Mouse (Mus musculus) midbrain, embryonic 16.5 days (tissue): ENCODE measurements at regions not wholly inside any gene's neighbourhood (a gene's known extent, or its start where the extent isn't known, plus 50 kb on each side); places are given as distances from the start of the nearest gene placed in this dataset.

ENCODE experiments used
- ATAC-seq: fragments of 200-750 bp; cut with Nextera tagmentation; 2 replicates; pipeline ENCODE4 v1.8.0; 2017; ENCODE audit warnings: moderate TSS enrichment
- H3K27ac ChIP-seq: fragments of 300-500 bp; sonication (generic); 2 replicates; pipeline ENCODE4 v1.5.1; 2014; ENCODE audit warnings: mild to moderate bottlenecking, low read length, mixed read lengths
- H3K27me3 ChIP-seq: fragments of 300-500 bp; sonication (generic); 2 replicates; pipeline ENCODE4 v1.6.1; 2014; ENCODE audit warnings: low read depth, low read length, mixed read lengths; ENCODE audit not compliant: control insufficient read depth, insufficient read depth
- H3K36me3 ChIP-seq: fragments of 300-500 bp; sonication (generic); 2 replicates; pipeline ENCODE4 v1.6.1; 2014; ENCODE audit warnings: mild to moderate bottlenecking, low read length, moderate library complexity, mixed read lengths; ENCODE audit not compliant: control insufficient read depth, insufficient read depth
- H3K4me1 ChIP-seq: fragments of 300-500 bp; sonication (generic); 2 replicates; pipeline ENCODE4 v1.6.1; 2014; ENCODE audit warnings: mild to moderate bottlenecking, low read length, mixed read lengths; ENCODE audit not compliant: control insufficient read depth, insufficient read depth
- H3K4me2 ChIP-seq: fragments of 300-500 bp; sonication (generic); 2 replicates; pipeline ENCODE4 v1.6.1; 2014; ENCODE audit warnings: mild to moderate bottlenecking, low read length, mixed read lengths
- H3K4me3 ChIP-seq: fragments of 300-500 bp; sonication (generic); 2 replicates; pipeline ENCODE4 v1.5.1; 2014; ENCODE audit warnings: low read depth, mild to moderate bottlenecking, low read length, moderate library complexity, mixed read lengths
- H3K9ac ChIP-seq: fragments of 300-500 bp; sonication (generic); 2 replicates; pipeline ENCODE4 v1.6.1; 2014; ENCODE audit warnings: low read depth, low read length, mixed read lengths
- H3K9me3 ChIP-seq: fragments of 300-500 bp; sonication (generic); replicated peaks from 2 replicates; pipeline ENCODE4 v1.6.1; 2014; ENCODE audit warnings: mild to moderate bottlenecking, low read length, mixed read lengths; ENCODE audit not compliant: control insufficient read depth, poor library complexity, severe bottlenecking
- WGBS: fragments of 180-500 bp; shearing (Covaris S2); extraction: QIAGEN DNeasy Blood & Tissue Kit; methylation state at CpG from one replicate; pipeline ENCODE4 v1.1.7; 2014; 5-methylcytosine and 5-hydroxymethylcytosine counted together

DNA sequence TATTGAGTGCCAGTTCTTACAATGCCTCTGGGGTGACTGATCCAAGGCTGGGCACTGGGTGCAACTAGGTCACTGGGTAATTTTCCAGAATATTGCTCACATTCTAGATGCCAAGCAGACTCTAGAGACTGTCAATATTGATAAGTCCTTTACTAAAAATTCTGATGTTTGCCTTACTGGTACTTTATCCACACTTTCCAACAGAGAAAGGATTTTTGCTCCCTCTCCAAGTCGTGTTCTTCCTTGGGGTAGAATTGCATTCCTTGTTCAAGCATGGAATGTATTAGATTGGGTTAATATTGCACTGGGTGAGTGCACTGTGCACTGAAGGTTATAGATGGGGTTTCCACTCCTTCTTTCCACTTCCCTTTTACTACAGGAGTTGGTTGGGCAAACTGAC, 1891.0 kb upstream of the Lrrc6 start:
- H3K4me2 ChIP-seq, result no peak overlapping the region
- no peaks in the 10 kb centered on the region for H3K4me1 ChIP-seq
- no peak overlapping the region for H3K27ac ChIP-seq
- no peak overlapping the region for H3K4me3 ChIP-seq
- H3K27me3 ChIP-seq, result no peaks in the 10 kb centered on the region
- no peaks in the 10 kb centered on the region for H3K36me3 ChIP-seq
- 56% methylated on average over 1 of the region's 1 CpGs for WGBS
- no peak overlapping the region for H3K9ac ChIP-seq
- no peaks in the 10 kb centered on the region for H3K9me3 ChIP-seq
- no peak for ATAC-seq

DNA sequence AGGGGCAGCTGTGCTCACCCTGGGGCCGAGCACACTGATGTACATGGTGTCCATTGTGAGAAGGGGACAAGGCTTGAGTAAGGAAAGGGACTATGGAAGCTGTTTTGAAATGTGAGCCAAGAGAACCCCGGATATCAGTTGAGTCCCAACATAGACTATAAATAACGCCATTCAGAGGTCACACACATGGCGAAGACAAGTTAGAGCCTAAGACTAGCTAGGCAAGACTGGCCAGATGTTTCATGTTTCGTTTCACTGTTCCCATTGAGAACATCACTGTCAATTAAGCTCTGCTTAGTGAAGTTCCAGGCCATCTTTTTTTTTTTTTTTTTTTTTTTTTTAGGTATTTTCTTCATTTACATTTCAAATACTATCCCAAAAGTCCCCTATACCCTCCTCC, 1889.1 kb upstream of the Lrrc6 start:
- Histone ChIP-seq H3K9me3 (no peaks in the 10 kb centered on the region), H3K4me2 (no peak overlapping the region), H3K27ac (no peak overlapping the region), H3K4me3 (no peak overlapping the region), H3K27me3 (no peaks in the 10 kb centered on the region), H3K4me1 (no peaks in the 10 kb centered on the region), H3K9ac (no peak overlapping the region), H3K36me3 (no peaks in the 10 kb centered on the region)
- 86% methylated on average over 5 of the region's 5 CpGs for WGBS
- no peak for ATAC-seq

DNA sequence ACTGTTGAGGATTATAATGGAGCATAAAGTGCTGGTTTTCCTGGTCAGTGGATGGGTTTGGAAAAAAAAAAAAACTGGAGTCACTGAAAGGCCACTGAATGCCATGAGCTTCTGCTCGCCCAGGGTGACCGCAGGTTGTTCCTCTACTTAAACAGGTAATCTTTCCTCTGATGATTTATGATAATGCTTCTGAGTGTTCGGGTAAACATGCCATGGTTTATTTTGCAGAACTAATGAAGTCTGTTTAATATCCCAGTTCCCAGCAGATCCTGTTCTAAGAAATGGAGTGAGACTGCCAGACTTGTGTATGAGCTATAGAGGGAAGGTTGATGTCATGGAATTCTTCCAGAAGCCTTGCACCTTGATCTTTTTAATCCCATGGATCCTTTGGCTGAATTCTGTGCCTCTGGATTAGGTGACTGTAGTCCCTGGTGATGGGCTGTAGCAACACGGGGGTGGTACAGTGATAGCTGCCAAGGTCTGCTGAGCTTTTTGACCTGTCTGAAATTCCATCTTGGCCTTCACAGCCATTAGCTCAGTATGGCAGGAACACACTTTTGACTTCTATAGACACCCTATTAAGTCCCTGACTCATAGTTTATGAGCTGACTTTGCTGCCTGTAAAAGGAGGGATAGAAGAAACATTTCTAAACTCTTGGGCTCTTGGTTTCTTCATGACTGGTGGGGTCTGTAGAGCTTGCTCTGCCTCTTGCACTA, 1886.8 kb upstream of the Lrrc6 start:
- H3K36me3 ChIP-seq, result no peaks in the 10 kb centered on the region
- H3K4me1 ChIP-seq, result no peaks in the 10 kb centered on the region
- no peak overlapping the region for H3K9ac ChIP-seq
- 94% methylated on average over 4 of the region's 4 CpGs for WGBS
- H3K27ac ChIP-seq, result no peak overlapping the region
- no peak for ATAC-seq
- no peak overlapping the region for H3K4me3 ChIP-seq
- H3K27me3 ChIP-seq, result no peaks in the 10 kb centered on the region
- H3K9me3 ChIP-seq, result no peaks in the 10 kb centered on the region
- no peak overlapping the region for H3K4me2 ChIP-seq

DNA sequence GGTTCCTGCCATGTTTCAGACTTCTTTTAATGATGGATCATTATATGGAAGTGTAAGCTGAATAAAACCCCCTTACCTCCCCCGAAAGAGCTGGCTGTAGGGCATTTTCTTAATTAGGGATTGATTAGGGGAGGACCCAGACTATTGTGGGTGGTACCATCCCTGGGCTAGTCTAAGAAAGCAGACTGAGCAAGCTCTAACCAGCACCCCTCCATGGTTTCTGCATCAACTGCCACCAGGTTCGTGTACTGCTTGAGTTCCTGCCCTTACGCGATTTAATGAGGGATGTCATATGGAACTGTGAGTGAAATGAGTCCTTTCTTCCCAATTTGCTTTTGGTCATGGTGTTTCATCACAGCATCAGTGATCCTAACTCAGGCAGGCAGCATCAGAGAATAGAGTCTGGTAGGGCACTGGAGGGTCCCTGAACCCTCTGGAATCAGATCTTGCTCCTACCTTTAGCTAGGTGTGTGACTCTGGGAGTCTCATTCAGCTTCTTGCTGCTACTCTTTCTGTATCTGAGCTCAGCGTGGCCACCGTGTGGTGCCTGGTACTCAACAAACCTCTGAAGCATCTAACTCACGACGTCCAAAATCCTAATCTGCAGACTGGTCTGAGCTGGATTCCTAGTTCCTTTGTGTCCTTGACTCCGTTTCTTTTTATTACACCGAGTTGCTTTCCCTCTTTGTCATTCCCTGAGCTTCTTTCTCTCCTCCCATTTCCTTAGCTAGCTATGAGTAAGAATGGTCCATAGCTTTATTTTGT, 1884.0 kb upstream of the Lrrc6 start:
- no peak for ATAC-seq
- H3K9ac ChIP-seq, result no peak overlapping the region

DNA sequence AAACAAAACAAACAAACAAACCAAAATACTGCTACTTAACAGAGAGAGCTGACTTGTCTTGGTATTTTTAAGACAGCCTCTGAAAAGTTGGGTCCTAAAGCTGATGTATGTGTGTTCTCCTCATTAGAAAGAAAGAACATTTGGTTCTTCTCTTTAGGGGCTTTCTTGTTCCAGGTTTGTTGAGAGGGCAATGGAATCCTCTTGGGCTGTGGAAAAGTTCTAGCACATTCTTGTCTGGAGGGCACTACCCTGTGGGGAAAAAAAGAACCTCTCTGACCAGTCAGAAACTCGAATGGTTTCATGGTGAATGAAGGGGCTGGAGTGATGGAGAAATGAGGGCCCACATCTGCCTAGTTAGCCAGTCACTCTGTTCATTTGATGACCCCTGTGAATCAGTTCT, 1874.5 kb upstream of the Lrrc6 start:
- H3K36me3 ChIP-seq, result no peaks in the 10 kb centered on the region
- 59% methylated on average over 1 of the region's 1 CpGs for WGBS
- no peaks in the 10 kb centered on the region for H3K4me1 ChIP-seq
- no peak overlapping the region for H3K27ac ChIP-seq
- no peak overlapping the region for H3K4me3 ChIP-seq
- H3K9me3 ChIP-seq, result no peaks in the 10 kb centered on the region
- no peaks in the 10 kb centered on the region for H3K27me3 ChIP-seq
- no peak overlapping the region for H3K4me2 ChIP-seq
- no peak for ATAC-seq
- H3K9ac ChIP-seq, result no peak overlapping the region

More for the DNA sequence above, 1884.0 kb upstream of the Lrrc6 start:
- no peak overlapping the region for H3K27ac ChIP-seq
- no peak overlapping the region for H3K4me2 ChIP-seq
- 43% methylated on average over 10 of the region's 10 CpGs for WGBS
- H3K4me1 ChIP-seq, result no peaks in the 10 kb centered on the region
- H3K9me3 ChIP-seq, result no peaks in the 10 kb centered on the region
- H3K4me3 ChIP-seq, result no peak overlapping the region
- no peaks in the 10 kb centered on the region for H3K36me3 ChIP-seq
- no peaks in the 10 kb centered on the region for H3K27me3 ChIP-seq

DNA sequence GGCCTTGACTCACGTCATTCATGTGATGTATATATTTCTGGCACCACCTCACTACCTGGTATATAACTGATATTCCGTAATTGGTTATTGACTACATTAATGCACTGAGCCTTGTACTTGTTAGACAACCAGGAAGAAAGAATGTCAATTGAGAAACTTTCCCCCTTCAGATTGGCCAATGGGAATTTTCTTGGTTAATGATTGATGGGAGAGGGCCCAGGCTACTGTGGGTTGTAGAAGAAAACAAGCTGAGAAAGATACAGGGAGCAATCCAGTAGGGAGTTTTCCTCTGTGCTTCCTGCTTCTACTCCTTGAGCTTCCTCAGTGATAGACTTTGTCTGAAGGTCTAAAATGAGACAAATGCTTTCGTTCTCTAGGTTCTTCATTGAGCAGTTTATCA, 1866.1 kb upstream of the Lrrc6 start:
- Histone ChIP-seq H3K4me2 (no peak overlapping the region), H3K27me3 (no peaks in the 10 kb centered on the region), H3K9ac (no peak overlapping the region), H3K4me1 (peaks cover under 1% of the 10 kb centered on the region), H3K9me3 (no peaks in the 10 kb centered on the region), H3K36me3 (no peaks in the 10 kb centered on the region), H3K27ac (no peak overlapping the region), H3K4me3 (no peak overlapping the region)
- 85% methylated on average over 3 of the region's 3 CpGs for WGBS
- no peak for ATAC-seq

DNA sequence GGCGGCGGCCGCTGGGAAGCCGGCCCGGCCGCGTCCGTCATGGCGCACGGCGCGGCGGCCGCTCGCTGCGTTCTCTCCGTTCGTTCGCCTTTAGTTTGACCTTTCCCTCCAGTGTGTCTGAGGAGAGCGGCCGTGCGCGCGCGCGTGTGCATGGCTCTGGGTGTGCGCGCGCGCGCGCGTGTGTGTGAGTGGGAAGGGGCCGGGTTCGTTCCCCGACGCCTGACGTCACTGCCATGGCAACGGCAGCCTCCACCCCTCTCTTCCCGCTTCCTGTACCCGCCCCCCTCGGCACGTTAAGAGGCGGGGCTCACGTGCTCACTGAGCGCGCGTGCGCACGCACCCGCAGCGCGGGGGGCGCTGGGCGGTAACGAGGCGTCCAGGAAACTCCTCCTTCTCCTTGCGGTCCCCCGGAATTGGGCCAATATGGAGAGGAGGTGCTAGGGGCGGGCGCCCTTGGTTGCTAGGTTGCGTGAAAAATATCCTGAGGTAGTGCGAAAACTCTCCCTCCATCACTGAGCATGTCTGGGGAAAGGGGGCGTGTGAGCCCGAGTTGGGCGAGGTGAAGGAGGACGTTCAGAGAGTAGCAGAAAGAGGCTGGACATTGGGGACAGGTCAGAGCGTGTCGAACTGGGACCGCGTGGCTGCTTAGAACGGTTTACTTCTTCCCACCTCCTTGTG, 1862.5 kb upstream of the Lrrc6 start:
- peak overlapping the region; percentile 56 for H3K4me2 ChIP-seq
- H3K4me1 ChIP-seq, result peaks cover 16% of the 10 kb centered on the region
- no peaks in the 10 kb centered on the region for H3K9me3 ChIP-seq
- peak overlapping the region; percentile 83 for H3K9ac ChIP-seq
- no peaks in the 10 kb centered on the region for H3K36me3 ChIP-seq
- peak; percentile 98 for ATAC-seq
- no peaks in the 10 kb centered on the region for H3K27me3 ChIP-seq
- H3K27ac ChIP-seq, result peak overlapping the region; percentile 96
- WGBS, result under 1% methylated on average over 59 of the region's 72 CpGs
- H3K4me3 ChIP-seq, result peak overlapping the region; percentile 92

DNA sequence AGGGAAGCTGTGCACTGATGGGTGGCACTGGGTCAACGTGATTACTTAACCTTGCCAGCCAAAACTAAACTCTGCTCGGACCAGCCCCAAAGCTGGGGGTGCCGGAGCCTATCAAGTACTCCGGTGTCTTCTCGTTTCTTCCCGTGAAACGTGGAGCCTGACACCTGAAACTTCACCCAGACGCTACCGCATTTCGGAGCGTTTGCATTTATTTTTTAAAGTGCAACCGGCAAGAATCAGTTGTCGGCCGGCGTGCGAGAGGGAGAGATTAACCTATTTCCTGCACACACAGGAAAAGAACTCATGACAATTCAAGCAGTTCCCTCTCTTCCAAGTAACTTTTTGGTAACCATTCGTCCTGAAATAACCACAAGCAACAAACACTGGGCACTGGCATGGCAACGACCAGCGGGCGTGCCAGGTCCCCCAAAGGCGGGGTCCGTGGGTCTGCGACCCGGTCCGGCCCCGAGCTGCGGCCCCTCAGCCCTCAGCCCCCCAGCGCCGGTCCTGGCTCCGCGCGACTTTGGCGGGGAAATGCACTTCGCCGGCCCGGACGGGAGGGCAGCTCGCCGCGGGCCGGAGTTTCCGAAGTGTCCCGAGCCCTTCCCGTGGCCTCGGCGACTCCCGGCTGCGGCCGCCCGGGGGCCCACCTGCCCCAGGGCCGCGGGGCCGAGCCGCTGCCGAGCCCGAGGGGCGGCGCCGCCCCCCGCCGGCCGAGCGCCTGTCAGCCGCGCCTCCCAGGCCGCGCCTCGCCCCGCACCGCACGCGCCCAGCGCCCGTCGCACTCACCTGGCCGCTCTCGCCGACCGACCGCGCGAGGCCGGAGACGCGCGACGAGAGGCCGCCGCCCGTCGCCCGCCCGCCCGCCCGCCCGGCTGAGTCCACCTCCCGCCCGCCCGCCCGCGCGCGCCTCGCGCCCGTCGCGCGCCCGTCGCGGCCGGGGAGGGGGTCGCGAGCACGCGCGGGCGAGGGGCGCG, 1861.7 kb upstream of the Lrrc6 start:
- H3K9ac ChIP-seq, result peak overlapping the region; percentile 83
- under 1% methylated on average over 64 of the region's 121 CpGs for WGBS
- H3K36me3 ChIP-seq, result no peaks in the 10 kb centered on the region
- peak; percentile 66 for ATAC-seq
- peak overlapping the region; percentile 92 for H3K4me3 ChIP-seq
- H3K4me2 ChIP-seq, result peak overlapping the region; percentile 91
- no peaks in the 10 kb centered on the region for H3K27me3 ChIP-seq
- H3K4me1 ChIP-seq, result peaks cover 16% of the 10 kb centered on the region
- peak overlapping the region; percentile 96 for H3K27ac ChIP-seq
- H3K9me3 ChIP-seq, result no peaks in the 10 kb centered on the region
